Mouse (Mus musculus) brain, embryonic 18.5 days (tissue): ENCODE measurements at regions not wholly inside any gene's neighbourhood (a gene's known extent, or its start where the extent isn't known, plus 50 kb on each side); places are given as distances from the start of the nearest gene placed in this dataset.
A peak's percentile ranks its signal among the peaks of the same experiment; 100 is the strongest.

ENCODE experiments used
- DNase-seq: peaks from one replicate; pipeline ENCODE4 v3.0.0-alpha.2; 2012; ENCODE audit warnings: low read depth, low spot score

DNA sequence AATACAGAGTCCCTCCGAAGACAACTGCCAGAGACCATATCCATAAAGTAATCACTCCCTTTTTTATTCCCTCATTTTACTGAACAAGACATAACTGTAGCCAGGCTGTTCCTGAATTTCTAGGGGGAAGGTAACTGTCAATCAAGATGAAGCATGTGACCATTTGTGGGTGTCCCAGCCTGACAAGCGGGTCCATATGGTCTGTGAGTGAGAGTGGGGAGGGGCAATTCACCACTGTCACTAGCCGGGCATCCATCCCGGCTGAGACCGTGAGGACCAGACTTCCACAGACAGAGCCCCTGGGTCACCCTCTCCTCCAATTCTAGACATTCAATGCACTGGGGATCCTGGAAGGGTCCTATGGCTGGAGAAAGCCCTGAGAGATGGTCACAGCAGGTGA, 54.6 kb downstream of the Gm11733 start:
- no peak for DNase-seq

DNA sequence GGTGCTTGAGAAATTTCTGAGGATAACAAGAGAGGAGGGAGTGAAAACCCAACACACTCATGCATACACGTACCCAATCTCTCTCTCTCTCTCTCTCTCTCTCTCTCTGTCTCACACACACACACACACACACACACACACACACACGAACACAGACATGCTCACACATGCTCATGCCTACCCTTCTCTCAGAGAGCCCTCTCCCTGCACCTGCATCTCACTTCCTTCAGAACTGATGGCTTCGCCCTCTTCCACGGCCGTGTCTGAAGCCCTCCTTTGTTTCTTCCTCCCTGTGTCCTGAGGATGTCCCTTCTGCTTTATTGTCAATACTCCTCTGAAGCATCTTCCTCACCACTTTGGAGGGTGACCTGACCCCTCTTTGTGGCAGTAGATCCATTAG, 56.4 kb downstream of the Gm11733 start:
- DNase-seq: no peak

DNA sequence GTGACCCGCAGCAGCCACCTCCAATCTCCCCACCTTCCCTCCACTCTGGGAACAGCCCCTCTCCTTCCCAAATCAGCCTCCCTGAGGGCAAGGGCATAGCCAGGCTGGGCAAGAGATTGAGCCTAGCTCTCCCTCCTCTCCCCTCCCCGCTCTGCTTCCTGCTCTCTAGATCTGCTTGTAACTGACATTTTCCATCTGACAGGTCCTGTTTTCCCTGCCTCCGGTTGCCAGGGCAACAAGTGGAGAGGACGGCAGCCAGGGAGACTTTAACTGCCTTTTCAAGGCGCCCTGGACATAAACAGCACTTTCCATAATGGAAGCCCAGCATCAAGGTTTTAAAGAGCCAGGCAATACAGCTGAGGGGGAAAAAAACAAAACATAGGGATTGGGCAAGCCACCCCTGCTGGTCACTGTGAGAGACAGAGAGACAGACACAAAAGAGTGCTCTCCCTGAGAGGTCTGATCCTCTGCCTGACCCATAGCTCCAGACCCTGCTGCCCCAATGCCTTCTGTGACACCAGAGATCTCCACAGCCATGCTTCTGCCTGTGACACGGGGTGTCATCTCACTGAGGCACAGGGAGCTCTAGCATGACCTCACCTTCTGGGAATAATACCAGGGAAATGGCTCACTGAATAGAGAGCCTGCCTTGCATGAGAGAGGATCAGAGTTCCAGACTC, 57.2 kb downstream of the Gm11733 start:
- peak; percentile 71 for DNase-seq

DNA sequence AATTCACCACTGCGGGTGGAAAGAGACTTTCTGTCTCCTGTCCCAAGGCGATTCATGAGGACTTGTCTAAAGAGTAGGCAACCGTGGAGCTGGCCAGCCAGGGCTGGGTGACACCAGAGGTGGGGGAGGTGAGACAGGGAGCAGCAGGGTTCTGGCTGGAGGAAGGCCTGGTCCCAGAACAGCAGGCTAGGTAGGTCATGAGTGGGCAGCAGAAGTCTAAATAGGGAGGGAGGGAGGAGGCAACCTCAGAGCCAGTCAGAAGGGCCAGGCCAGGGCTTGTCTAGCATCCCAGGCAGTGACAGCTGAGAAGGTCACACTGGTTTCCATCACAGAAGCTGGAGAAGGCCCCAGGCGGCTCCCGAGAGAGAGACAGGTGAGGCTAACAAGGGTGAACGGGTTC, 59.0 kb downstream of the Gm11733 start:
- DNase-seq: no peak

DNA sequence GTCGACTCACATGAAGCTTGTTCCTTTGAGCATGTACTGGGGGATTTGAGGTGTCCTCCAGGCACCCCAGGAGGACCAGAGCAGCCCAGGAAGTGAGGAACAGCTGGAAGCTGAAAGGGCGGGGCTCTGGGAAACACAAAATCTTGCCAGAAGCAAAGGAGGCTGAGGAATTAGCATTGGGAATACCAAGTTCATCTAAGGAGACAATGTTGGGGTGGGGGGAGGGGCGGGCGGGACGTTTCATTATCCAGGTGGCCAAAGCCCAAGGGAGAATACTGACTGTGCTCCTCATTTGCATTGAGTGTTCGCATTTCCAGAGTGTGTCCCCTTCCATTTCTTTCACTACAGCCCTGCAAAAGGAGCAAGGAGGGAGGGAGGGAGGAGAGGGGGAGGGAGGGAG, 60.3 kb downstream of the Gm11733 start:
- DNase-seq: no peak

DNA sequence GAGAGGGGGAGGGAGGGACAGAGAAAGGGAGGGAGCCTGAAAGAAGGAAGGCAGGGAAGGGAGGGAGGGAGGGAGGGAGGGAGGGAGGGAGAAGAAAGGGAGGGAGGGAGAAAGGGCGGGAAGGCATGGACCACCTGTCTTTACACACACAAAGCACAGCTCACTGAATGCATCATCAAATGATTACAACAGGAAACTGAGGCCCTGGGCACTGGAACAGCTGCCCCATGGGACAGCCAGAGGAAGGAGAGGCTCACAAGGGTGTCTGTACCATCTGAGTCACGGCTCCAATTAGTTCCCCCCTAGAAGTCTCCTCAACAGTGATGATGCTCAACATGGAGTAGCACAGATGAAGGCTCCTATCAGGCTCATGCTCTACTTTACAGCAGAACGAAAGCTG, 60.8 kb downstream of the Gm11733 start:
- DNase-seq: no peak

DNA sequence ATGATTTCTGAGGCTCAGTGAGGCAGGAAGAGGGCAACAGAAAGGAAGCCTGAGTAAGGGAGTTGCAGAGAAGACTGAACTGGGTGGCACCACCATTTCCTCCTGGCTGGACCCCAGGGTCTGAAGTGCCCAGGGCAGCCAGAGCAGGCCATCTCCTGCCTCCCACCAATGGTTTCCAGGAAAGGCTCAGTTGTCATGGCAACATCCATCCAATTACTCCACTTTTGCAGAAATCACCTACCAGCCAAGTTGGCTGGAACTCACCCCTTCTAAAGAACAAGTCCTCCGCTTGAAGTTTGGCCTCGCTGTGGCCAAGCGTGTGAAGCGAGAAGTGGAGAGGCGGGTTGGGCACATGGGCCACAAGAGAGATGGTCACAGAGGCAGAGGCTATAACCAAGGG, 67.8 kb downstream of the Gm11733 start:
- DNase-seq: peak; percentile 60

DNA sequence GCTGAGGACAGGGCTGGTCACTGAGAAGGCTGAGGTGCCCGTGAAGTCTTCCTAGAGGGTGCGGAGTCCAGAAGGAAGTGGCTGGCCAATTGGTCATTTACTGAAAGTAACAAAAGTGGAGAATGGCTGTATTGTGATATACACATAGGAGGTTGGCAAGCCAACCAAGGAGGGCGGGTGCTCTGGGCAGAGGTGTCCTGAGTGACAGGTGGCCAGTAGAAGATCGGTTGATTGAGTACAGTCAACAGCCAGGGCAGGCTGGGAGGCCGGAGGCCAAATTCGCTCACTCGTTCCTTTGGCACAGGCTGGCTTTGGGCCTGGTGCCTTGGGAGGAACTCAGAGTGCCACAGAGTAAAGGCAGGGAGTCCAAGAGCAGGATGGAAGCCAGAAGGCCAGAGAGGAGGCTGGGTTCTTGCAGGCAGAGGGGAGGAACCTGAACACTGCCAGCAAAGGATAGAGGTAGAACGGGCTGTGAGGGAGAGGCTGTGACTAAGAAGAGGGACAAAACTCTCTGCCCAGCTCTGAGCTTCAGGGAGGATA, 68.3 kb downstream of the Gm11733 start:
- no peak for DNase-seq

DNA sequence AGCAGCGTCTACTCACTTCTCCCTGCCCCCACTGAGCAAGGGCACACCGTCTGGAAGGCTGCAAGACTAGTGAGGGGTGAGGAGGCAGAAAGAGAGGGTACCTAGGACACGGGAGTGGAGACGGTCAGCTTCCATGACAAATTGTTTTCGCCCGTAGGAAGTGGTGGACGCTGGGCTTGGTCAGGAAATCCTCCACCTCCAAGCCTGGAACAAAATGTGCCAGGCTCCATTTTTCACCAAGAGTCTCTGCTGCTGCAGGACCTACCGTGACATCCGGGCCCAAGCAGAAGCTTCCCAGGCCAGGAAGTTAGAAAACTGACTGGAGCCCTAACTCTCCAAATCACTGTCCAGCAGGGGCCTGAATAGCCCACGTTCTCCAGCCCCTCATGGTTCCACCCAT, 69.9 kb downstream of the Gm11733 start:
- DNase-seq: no peak

DNA sequence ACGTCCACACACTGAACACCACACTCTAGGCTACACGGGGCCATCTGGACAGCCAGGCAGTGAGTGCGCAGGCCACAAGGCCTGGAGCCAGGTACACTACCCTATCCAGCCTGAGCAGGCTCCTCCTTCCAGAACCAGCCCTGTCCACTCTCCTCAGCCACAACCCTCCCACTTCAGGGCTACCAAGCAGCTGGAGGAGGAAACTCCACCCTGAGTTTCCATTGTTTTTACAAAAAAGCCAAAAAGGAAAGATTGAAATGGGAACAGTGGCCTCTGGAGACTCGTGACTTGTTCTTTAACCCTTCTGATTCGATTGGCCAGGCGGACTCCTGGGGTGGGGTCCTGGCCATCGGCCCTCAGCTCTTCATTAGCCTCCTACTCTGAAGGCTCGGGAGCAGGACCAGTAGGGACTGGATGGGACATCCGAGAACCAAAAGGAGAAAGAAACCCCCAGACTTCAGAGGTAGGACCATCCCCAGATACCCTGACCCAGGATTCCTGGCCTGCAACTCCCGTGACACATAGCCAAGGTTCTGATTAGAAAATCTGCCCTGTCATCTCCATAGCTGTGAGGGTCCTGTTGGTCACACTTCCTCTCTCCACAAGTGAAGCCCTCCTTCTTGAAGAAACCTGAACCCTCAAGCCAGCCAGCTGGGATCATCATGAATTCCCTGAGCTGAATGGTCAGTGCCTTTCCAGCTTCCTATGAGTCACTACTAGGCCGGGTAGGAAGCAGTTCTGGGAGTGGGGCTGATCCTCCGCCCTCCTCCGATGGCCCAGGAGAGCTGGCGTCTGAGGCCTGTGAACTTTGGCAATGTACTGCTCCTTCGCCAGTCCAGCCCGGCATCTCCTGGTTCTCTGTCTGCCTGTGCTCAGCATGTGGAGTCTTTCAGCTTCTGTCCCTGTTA, 73.6 kb downstream of the Gm11733 start:
- no peak for DNase-seq

DNA sequence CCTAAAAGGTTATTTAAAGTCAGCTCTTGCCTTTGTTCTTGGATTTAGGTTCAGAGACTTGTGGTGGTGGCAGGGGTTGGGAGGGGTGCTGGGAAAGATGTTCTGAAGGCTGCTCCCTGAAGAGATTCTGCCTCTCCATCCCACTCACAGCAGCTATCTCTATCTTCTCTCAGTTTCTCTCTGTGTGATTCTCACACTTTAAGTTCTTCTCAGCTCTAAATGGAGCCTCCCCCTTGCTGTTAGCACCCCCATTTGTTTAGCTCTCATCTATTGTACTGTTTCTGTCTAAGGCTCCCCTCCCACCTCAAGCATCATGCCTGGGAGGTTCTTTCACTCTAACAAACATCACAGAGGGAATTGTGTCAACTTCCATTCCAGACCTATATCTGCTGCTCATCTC, 75.7 kb downstream of the Gm11733 start:
- no peak for DNase-seq

DNA sequence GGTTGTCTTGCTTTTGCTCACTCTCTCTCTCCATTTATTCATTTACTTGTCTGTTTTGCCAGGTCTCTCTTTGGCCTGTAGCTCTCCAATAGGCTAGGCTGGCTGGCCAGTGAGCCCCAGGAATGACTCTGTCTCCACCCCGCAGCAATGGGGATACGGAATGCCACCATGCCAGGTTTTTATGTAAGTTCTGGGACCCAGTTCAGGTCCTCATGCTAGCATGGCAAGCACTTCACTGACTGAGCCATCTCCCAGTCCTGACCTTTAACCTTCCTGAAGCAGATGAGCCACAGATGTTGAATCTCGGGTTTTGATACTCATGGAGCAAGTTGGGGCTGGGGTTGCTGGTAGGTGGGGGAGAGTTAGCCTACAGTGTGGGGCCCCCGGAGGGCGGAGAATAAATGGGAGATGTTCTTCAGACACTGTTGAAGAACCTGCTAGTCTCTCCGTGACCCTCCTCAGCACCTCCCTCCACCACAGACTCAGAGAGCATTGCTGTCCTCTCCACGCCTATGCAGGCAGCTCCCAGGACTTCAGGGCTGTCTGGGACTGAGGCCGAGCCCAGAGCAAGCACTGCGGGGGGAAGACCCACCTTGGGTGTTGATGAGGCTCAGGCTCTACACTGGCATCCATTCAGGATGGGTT, 83.9 kb downstream of the Gm11733 start:
- DNase-seq: no peak

DNA sequence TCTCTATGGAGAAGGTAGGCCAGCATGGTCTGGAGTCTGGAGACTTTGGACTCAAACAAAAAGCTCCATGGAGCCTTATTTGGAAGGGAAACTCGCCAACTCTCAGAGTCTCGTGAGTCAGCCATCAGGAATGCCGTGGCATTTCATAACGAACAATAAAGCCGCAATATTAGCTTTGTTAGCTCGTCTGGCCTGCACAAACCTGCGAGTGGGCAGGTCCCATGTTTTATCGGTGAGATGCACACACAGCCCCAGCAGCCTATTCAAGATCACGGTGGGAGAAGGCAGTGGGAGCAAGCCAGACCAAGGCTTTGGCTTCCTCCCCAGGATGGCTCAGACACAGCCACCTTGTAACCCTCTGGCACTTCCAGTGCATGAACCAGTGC, 84.4 kb downstream of the Gm11733 start:
- no peak for DNase-seq

DNA sequence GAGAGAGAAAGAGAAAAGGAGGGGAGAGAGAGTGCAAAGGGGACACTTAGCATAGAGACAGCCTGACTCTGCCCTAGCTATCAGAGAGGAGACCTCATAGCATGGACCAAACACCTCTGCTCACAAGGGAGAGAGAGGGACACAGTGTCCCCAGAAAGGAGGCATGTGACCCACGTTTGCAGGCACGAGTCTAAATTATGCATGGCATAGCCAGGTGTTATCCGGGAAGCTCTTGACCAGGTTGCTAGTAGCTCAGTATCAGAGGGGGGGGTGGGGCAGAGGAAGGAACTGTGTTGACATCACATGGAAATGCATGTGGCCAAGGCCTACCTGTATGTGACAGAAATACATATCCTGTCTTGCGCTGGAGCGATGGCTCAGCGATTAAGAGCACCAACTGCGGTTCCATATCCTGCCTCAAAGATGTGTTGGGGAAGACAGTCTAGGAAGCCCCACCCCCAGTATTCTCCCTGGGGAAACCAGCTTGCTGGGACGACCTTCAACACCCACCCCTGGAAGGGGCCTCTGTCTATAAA, 84.5 kb upstream of the Tnrc6c start:
- DNase-seq: no peak

DNA sequence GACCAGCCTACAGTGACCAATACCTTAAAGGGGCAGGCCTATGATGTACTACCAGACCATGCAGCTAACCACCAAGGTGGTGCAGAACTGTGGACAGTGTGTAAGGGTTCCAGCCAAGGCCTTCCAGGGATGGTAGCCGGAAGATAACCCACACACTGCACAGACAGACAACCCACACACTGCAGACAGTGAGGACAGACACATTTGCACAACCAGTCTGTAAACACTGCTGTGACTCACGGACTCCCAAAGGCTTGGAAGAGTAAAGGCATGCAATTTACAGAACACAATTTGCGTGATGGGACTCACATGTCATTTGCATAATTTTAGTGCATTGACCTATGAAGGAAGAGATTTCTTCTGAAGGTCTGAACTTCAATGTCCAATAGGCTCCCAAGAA, 82.2 kb upstream of the Tnrc6c start:
- DNase-seq: no peak

DNA sequence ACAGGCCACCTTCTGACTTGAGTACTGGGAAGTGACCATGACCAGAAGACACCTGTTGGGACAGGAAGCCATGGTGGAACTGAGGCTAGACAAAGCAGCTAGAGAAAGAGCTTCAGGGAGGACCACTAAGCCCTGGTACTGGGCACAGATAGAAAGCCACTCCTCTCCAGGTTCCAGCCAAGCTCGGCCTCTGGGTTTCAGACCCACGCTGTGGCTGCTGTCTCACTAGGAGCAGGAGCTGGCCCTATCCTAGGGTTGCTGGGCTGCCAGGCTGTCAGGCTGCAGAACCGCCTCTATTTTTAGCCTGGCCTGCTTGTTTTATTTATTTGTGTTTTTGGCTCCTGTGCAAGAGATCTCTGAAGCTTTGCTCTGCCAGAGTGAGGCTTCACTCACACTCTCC, 79.4 kb upstream of the Tnrc6c start:
- DNase-seq: no peak

DNA sequence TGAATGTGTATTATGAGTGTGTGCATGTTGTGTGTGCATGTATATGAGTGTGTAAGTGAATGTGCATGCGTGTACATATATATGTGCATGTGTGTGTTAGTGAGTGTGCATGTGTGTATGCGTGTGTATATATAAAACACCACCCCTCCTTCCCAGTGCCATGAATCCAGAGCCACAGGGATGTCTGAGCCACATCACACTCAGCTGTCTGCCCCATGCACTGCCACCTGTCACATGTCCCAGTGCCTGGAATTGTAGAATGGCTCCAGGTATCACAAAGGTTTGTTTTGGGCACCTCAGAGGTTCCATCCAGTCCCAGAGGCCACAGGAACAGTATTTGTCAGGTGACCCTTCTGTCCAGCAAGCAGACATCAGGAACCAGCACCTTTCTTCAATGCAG, 75.0 kb upstream of the Tnrc6c start:
- no peak for DNase-seq

DNA sequence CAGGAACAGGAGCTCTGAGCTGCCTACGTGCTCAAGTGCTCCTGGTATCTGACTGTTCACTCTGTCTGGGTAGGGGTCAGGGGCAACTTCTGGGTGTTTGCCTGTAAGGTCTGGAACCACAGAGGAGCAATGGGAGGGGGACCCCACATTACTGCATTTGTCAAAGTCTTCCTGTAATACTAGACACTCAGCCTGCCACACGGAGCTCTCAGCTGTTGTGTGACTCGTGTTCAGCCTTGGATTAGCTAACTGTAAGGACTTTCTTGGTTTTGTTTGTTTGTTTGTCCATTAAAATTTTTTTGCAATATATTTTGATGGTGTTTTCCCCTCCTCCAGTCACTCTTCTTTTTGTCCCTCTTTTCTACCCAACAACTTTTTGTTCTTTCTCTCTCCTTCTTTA, 74.4 kb upstream of the Tnrc6c start:
- no peak for DNase-seq

DNA sequence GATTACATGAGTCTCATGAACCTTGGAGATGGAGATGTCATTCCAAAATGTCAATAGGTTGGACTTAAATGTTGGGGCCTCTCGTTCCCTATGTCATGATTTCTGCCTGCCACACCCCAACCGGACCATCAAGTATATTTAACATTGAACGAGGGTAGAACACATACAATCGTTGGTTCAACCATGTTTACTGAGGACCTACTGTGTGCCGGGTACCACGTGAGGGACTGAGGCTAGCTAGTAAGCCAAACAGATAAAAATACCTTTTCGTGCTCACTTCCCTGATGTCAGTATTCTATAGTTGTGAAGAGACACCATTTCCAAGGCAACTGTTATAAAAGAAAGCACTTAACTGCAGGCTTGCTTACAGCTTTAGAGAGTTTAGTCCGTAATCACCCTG, 70.6 kb upstream of the Tnrc6c start:
- DNase-seq: no peak

DNA sequence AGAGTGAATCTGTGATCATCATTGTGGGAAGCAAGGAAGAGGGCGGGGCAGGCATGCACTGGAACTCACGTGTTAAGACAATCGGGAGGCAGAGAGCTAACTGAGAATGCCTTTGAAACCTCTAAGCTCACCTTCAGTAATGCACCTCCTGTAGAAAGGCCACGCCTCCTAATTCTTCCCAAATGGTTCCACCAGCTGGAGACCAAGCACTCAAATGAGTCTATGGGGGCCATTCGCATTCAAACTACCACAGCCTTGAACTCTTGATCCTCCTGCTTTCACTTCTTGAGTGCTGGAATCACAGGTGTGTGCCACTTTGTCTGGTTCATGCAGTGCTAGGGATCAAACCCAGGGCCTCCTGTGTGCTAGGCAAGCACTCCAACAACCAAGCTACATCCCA, 68.5 kb upstream of the Tnrc6c start:
- DNase-seq: no peak

DNA sequence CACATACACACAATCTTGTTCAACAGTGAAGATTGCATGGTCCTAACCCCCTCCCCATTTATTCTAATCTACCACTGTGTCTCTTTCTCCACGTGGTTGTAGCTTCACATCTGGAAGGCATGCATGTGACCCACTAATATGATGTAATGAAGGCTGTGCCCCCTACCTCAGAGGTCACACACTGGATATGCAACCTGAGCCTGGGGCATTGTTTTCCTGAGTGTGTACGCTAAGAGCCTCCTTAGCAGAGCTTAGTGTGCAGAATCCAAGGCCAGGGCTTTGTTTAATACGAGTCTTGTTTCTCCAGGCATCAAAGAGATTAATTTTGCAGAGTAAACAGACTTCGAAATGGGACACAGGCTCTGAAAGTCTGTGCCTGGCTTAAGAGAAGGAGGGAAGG, 68.0 kb upstream of the Tnrc6c start:
- DNase-seq: no peak

DNA sequence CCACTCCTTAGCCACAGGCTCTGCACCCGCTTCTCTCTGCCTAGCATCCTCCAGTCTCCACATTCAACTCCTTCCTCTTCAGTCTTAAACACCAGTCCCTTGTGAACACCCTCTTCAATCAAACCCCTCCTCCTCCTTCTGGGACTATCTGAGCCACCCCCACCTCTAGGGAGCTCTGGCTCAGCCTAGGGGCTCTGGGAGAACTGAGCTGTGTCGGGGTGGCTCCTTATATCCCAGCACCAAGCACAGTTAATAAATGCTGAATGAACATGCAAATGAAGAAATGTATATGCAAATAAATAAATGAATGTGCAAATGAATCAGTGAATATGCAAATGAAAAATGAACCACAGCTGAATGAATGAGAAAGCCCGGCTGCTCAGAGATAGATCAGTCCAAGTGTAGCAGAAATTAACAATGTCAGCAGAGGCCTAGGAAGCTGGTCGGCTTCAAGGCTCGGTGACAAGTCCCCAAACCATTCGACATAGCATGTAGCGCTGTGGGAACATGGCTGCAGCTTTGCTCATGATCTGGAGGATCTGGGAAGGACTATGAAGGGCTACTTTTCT, 67.1 kb upstream of the Tnrc6c start:
- no peak for DNase-seq
